Mouse (Mus musculus) stomach, postnatal 0 days (tissue): Measurements from ENCODE around the gene Htr3a. TPM values are rescaled to one million over a fixed set of nuclear protein-coding genes. Genes with fewer than 3 reads are reported as not detected.

Experiments
- ATAC-seq: fragments of 200-750 bp; cut with Nextera tagmentation; 2 replicates; pipeline ENCODE4 v1.8.0; 2017; ENCODE audit not compliant: low FRiP score, low TSS enrichment
- DNase-seq: peaks from one replicate; pipeline ENCODE4 v3.0.0-alpha.2; 2016; ENCODE audit warnings: low spot score
- H3K27ac ChIP-seq: fragments of 300-500 bp; sonication (generic); replicated peaks from 2 replicates; pipeline ENCODE4 v1.5.1; 2014; ENCODE audit warnings: mild to moderate bottlenecking, control low read depth
- H3K27me3 ChIP-seq: fragments of 300-500 bp; sonication (generic); 2 replicates; pipeline ENCODE4 v1.6.1; 2014; ENCODE audit warnings: low read length; ENCODE audit not compliant: control insufficient read depth, insufficient read depth
- H3K36me3 ChIP-seq: fragments of 300-500 bp; sonication (generic); 2 replicates; pipeline ENCODE4 v1.6.1; 2014; ENCODE audit warnings: low read length, mixed read lengths; ENCODE audit not compliant: control insufficient read depth, insufficient read depth
- H3K4me1 ChIP-seq: fragments of 300-500 bp; sonication (generic); replicated peaks from 2 replicates; pipeline ENCODE4 v1.6.1; 2014; ENCODE audit warnings: antibody characterized with exemption; ENCODE audit not compliant: control insufficient read depth, insufficient read depth
- H3K4me2 ChIP-seq: fragments of 300-500 bp; sonication (generic); replicated peaks from 2 replicates; pipeline ENCODE4 v1.6.1; 2014; ENCODE audit warnings: low read depth, mild to moderate bottlenecking, control low read depth, moderate library complexity
- H3K4me3 ChIP-seq: fragments of 300-500 bp; sonication (generic); 2 replicates; pipeline ENCODE4 v1.5.1; 2014; ENCODE audit warnings: low read depth, low read length, control low read depth
- H3K9ac ChIP-seq: fragments of 300-500 bp; sonication (generic); 2 replicates; pipeline ENCODE4 v1.6.1; 2014; ENCODE audit warnings: mild to moderate bottlenecking, low read length, control low read depth, mixed read lengths
- H3K9me3 ChIP-seq: fragments of 300-500 bp; sonication (generic); 2 replicates; pipeline ENCODE4 v1.6.1; 2016; ENCODE audit warnings: low read length; ENCODE audit not compliant: control insufficient read depth
- CTCF ChIP-seq: IDR thresholded peaks from 2 replicates; pipeline ENCODE4 v1.5.1; 2016; ENCODE audit warnings: antibody characterized with exemption, low read depth, mild to moderate bottlenecking, moderate library complexity
- EP300 ChIP-seq: optimal IDR thresholded peaks from 2 replicates; pipeline ENCODE3; 2016; ENCODE audit warnings: antibody characterized with exemption
- WGBS: fragments of 180-500 bp; shearing (Covaris S2); extraction: QIAGEN DNeasy Blood & Tissue Kit; methylation state at CpG from one replicate; pipeline ENCODE4 v1.1.7; 2014; 5-methylcytosine and 5-hydroxymethylcytosine counted together
- polyA plus RNA-seq: library from polyadenylated mRNA; unstranded; fragments of >200 nt; fragmentation: Nextera tagmentation; extraction: Ambion mirVana; gene quantifications from 2 replicates; pipeline ENCODE4 v1.2.1, GENCODE M21; 2015

Gene Htr3a
- 1.3 and 1.4 TPM in 2 replicates for polyA plus RNA-seq

DNA sequence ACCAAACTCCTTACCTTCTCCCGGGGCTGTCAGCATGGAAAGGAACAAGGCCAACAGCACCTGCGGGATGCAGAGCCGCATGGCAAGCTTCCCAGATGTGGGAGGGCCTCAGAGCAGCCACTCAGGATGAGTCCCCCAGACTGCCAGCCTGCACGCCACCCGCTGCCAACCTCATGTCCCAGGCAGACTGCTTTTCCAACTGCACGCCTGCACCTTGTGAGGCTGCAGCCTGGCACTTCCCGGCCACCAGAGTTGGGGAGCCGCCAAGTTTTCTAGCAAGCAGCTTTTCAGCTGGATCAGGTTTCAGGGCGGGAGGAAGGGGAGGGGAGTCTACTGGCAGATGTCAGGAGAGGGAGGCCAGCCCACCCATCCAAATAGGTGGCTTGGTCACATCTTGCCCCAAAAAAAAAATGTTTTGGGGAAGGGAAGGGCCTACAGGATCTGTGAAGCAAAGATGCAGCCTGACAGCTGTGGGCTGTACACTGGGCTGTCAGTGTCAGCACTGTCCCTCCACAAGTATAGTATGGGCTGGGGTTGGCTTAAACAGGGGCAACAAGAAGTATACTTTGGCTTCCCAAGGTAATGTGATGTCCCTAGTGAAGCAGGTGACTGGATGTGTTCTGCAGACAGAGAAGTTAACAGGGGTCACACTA, at the start of gene Htr3a:
Gene Htr3a, minus strand, starts transcription at position 215 of the 653 bp plus-strand sequence.
- Histone ChIP-seq H3K36me3 (no peaks in the 10 kb centered on the region), H3K27ac (no peak within 1 kb of the TSS), H3K27me3 (no peaks in the 10 kb centered on the region), H3K4me1 (no peaks in the 10 kb centered on the region), H3K4me3 (no peak within 1 kb of the TSS), H3K9ac (no peak within 1 kb of the TSS), H3K9me3 (no peaks in the 10 kb centered on the region), H3K4me2 (no peak within 1 kb of the TSS)
- 1% methylated on average over 9 of the region's 9 CpGs for WGBS
- peak; percentile 52 for DNase-seq
- ATAC-seq, result 0 out of 2 replicates have a peak, but pooled peaks have one; percentile 40
- TF ChIP-seq EP300, result no peak
- no peak for TF ChIP-seq CTCF

DNA sequence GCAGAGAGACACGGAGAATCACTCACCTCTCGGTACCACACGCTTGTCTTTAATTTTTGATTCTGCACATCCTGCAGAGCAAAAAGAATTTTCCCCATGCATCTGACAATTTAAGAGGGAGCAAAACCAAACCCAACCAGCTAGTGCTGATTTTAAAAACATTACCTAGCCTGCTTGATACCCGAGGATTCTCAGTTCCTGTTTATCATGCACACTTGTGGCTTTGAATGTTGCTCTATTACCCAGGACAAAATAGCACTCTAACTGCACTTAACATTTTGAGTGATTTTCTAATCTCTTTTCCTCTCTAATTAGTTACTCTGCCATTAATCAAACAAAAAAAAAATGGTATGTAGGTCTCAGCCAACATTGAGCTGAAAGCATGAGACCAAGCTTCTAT, 36.7 kb upstream of the Htr3a start:
- TF ChIP-seq EP300 (no peak), CTCF (no peak)
- Histone ChIP-seq H3K27me3 (no peaks in the 10 kb centered on the region), H3K4me3 (no peak overlapping the region), H3K36me3 (no peaks in the 10 kb centered on the region), H3K9me3 (no peaks in the 10 kb centered on the region), H3K4me2 (no peak overlapping the region), H3K9ac (no peak overlapping the region), H3K4me1 (no peaks in the 10 kb centered on the region), H3K27ac (no peak overlapping the region)
- no peak for ATAC-seq
- DNase-seq, result no peak
- 81% methylated on average over 4 of the region's 4 CpGs for WGBS

DNA sequence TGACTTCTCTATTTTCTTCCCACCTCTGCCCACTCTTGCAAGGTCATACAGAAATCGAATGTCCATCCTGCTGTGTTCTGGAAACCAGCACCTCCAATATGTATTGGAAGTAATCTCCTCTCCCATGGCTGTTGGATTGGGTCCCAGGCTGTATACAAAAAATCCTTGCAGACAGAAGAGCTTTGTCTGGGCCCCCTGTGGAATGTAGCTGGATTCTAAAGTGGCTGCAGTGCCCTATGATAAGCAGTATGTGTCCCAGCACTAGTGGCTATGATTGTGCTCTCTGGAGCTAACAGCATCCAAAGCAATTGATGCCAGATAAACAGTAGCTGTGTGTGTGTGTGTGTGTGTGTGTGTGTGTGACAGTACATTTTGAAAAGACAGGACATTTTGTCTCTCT, 31.4 kb upstream of the Htr3a start:
- 79% methylated on average over 1 of the region's 1 CpGs for WGBS
- Histone ChIP-seq H3K27me3 (no peaks in the 10 kb centered on the region), H3K9ac (no peak overlapping the region), H3K36me3 (no peaks in the 10 kb centered on the region), H3K27ac (no peak overlapping the region), H3K4me3 (no peak overlapping the region), H3K4me1 (no peaks in the 10 kb centered on the region), H3K9me3 (no peaks in the 10 kb centered on the region), H3K4me2 (no peak overlapping the region)
- DNase-seq (no peak), ATAC-seq (no peak)
- TF ChIP-seq CTCF, result no peak
- no peak for TF ChIP-seq EP300

DNA sequence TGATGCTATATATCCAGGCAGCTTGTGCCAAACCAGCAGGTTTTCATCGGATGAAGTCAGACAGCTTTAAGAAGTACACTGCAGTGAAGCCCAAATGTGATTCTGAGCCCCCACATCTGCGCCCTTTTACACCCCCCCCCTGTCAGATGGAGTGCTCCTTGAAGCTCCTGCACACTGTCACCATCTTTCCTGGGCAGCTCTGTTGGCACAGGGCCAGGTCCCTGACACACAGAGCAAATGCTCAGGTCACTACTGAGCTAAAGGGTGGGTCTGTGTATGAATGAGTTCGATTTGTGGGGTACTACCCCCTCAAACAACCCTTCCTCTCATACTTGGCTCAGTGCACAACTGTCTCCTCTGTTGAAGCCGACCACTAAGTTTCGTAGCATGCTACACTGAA, 18.5 kb upstream of the Htr3a start:
- H3K4me1 ChIP-seq, result no peaks in the 10 kb centered on the region
- H3K36me3 ChIP-seq, result no peaks in the 10 kb centered on the region
- ATAC-seq (no peak), DNase-seq (no peak)
- 54% methylated on average over 5 of the region's 5 CpGs for WGBS
- TF ChIP-seq CTCF (no peak), EP300 (no peak)
- H3K4me2 ChIP-seq, result no peak overlapping the region
- H3K9ac ChIP-seq, result no peak overlapping the region
- no peak overlapping the region for H3K4me3 ChIP-seq
- H3K27ac ChIP-seq, result no peak overlapping the region
- no peaks in the 10 kb centered on the region for H3K27me3 ChIP-seq
- H3K9me3 ChIP-seq, result no peaks in the 10 kb centered on the region

DNA sequence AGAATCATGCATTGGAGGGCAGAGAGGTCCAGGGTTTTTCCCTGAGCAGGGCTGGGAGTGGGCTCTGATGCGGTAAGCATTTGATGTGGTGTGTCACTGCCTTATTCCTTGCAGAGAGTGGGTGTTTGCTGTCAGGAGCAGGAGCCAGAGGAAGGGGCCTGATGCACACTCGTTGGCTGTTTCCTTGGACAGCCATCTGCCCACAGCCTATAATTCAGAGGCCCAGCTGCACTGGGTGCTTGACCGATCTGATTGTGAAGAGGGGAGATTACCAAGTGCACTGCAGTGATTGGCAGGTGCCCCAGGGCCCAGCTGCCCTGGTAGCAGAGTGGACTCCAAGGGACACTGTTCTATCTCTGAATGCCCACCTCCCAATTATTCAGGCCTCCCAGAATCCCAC, 17.9 kb upstream of the Htr3a start:
- no peak overlapping the region for H3K27ac ChIP-seq
- TF ChIP-seq CTCF (no peak), EP300 (no peak)
- H3K27me3 ChIP-seq, result no peaks in the 10 kb centered on the region
- WGBS, result 60% methylated on average over 3 of the region's 3 CpGs
- no peak overlapping the region for H3K4me2 ChIP-seq
- no peaks in the 10 kb centered on the region for H3K9me3 ChIP-seq
- H3K9ac ChIP-seq, result no peak overlapping the region
- no peaks in the 10 kb centered on the region for H3K36me3 ChIP-seq
- no peak overlapping the region for H3K4me3 ChIP-seq
- no peak for DNase-seq
- H3K4me1 ChIP-seq, result no peaks in the 10 kb centered on the region
- no peak for ATAC-seq

DNA sequence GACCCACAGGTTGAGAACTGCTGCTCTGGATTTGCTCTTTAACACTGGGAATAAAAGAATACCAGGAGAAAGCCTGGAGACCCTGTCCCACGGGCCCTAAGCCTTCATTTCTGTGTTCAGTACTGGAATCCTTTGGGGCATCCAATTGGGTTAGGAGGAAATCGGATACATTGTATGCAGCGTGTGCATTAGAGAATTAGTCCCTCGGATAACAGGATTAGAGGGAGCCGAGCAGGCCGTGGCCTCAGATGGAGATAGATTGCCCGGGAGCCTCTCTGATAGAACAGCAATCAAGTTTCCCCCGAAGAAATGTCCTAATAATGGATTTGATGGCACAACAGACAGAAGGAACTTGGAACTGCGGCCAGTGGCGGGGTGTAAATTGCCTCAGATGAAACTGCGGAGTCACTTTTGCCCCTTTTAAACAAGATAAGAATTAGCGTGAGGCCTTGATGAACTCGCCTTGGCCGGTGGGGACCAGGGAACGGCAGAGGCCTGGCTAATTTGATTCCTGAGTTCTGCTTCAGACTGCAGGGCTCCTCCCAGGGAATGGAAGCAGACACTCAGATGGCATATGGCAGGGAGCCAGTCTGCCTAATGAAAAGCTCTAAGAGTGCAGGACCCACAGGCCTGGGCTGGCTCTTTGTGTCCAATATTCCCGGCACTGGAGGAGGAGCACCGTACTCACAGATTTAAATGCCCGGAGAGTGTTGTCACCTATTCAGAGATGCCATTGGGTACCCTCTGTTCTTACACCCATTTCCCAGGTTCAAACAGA, 5.3 kb upstream of the Htr3a start:
- H3K27me3 ChIP-seq, result no peaks in the 10 kb centered on the region
- DNase-seq (no peak), ATAC-seq (no peak)
- no peak overlapping the region for H3K27ac ChIP-seq
- no peak overlapping the region for H3K4me3 ChIP-seq
- no peak overlapping the region for H3K4me2 ChIP-seq
- 59% methylated on average over 18 of the region's 18 CpGs for whole genome bisulfite sequencing
- H3K9ac ChIP-seq, result no peak overlapping the region
- H3K36me3 ChIP-seq, result no peaks in the 10 kb centered on the region
- no peaks in the 10 kb centered on the region for H3K9me3 ChIP-seq
- no peak for TF ChIP-seq EP300
- no peak for TF ChIP-seq CTCF
- H3K4me1 ChIP-seq, result no peaks in the 10 kb centered on the region
